Mouse (Mus musculus) cortical plate, adult 2 months (tissue): Measurements from ENCODE around the gene Fstl4. TPM values are rescaled to one million over a fixed set of nuclear protein-coding genes. Genes with fewer than 3 reads are reported as not detected.

Source experiments
- H3K27ac ChIP-seq: fragments of 200-500 bp; 2 replicates; pipeline ENCODE4 v1.5.1; 2012; ENCODE audit warnings: low read length, control low read depth, inconsistent platforms; ENCODE audit not compliant: insufficient read depth
- H3K4me1 ChIP-seq: fragments of 200-500 bp; 2 replicates; pipeline ENCODE4 v1.6.1; 2011; ENCODE audit warnings: low read length; ENCODE audit not compliant: control insufficient read depth, insufficient read depth
- H3K4me3 ChIP-seq: fragments of 200-500 bp; 2 replicates; pipeline ENCODE4 v1.5.1; 2011; ENCODE audit warnings: mild to moderate bottlenecking, low read length, control low read depth; ENCODE audit not compliant: insufficient read depth
- CTCF ChIP-seq: fragments of 200-500 bp; IDR thresholded peaks from 2 replicates; pipeline ENCODE4 v1.5.1; 2011; ENCODE audit warnings: mild to moderate bottlenecking, control low read depth, low read length; ENCODE audit not compliant: insufficient read depth; ENCODE audit errors: extremely low read depth
- POLR2A ChIP-seq: fragments of 200-500 bp; IDR thresholded peaks from 2 replicates; pipeline ENCODE4 v1.6.1; 2011; ENCODE audit warnings: mild to moderate bottlenecking, low read length, control low read depth; ENCODE audit not compliant: insufficient read depth; ENCODE audit errors: extremely low read depth
- polyA plus RNA-seq: library from polyadenylated mRNA; depleted of rRNA; stranded (reverse); fragments of >200 nt; gene quantifications from 2 replicates; pipeline ENCODE4 v1.2.3, GENCODE M21; 2012

Gene Fstl4
- polyA plus RNA-seq, 1 experiment: 10.1 TPM

GRCm38 (mm10) chr11:53139666-53140065 is 375.2 kb downstream of the Fstl4 start:
- TF ChIP-seq POLR2A: no peak
- TF ChIP-seq CTCF: no peak

GRCm38 (mm10) chr11:53140196-53140595 is 375.8 kb downstream of the Fstl4 start:
- Histone ChIP-seq H3K4me1 (peaks cover 2% of the 10 kb centered on the region; the same call in 1 of the 2 replicates), H3K4me3 (no peak overlapping the region), H3K27ac (no peak overlapping the region)
- TF ChIP-seq POLR2A: no peak
- TF ChIP-seq CTCF: no peak

More at GRCm38 (mm10) chr11:53139666-53140065, 375.2 kb downstream of the Fstl4 start:
- Histone ChIP-seq H3K4me3 (no peak overlapping the region), H3K4me1 (peaks cover 2% of the 10 kb centered on the region; the same call in 1 of the 2 replicates), H3K27ac (no peak overlapping the region)

- no peak overlapping the region for H3K27ac ChIP-seq
- H3K4me1 ChIP-seq: peaks cover 2% of the 10 kb centered on the region; the same call in 1 of the 2 replicates
- TF ChIP-seq POLR2A (no peak), CTCF (no peak)
- no peak overlapping the region for H3K4me3 ChIP-seq
Observed at GRCm38 (mm10) chr11:53140722-53141400, 376.4 kb downstream of the Fstl4 start.

- Histone ChIP-seq H3K4me1 (peaks cover 2% of the 10 kb centered on the region; the same call in 1 of the 2 replicates), H3K4me3 (no peak overlapping the region)
- no peak for TF ChIP-seq POLR2A
- no peak for TF ChIP-seq CTCF
Observed at GRCm38 (mm10) chr11:53143522-53143921, 379.1 kb downstream of the Fstl4 start.

GRCm38 (mm10) chr11:53144506-53144905 is 380.1 kb downstream of the Fstl4 start:
- no peak overlapping the region for H3K4me3 ChIP-seq
- TF ChIP-seq CTCF (no peak), POLR2A (no peak)
- H3K27ac ChIP-seq: no peak overlapping the region
- H3K4me1 ChIP-seq: peaks cover 2% of the 10 kb centered on the region; the same call in 1 of the 2 replicates

More at GRCm38 (mm10) chr11:53143522-53143921, 379.1 kb downstream of the Fstl4 start:
- no peak overlapping the region for H3K27ac ChIP-seq

- TF ChIP-seq POLR2A (no peak), CTCF (peak; percentile 46)
- H3K4me3 ChIP-seq: no peak overlapping the region
Observed at GRCm38 (mm10) chr11:53146290-53146689, 381.9 kb downstream of the Fstl4 start.

GRCm38 (mm10) chr11:53156463-53156862 is 392.0 kb downstream of the Fstl4 start:
- TF ChIP-seq POLR2A (no peak), CTCF (no peak)
- no peak overlapping the region for H3K27ac ChIP-seq

More at GRCm38 (mm10) chr11:53146290-53146689, 381.9 kb downstream of the Fstl4 start:
- H3K4me1 ChIP-seq: no peaks in the 10 kb centered on the region
- H3K27ac ChIP-seq: no peak overlapping the region

GRCm38 (mm10) chr11:53157621-53158259 is 393.3 kb downstream of the Fstl4 start:
- no peak overlapping the region for H3K4me3 ChIP-seq
- no peaks in the 10 kb centered on the region for H3K4me1 ChIP-seq
- no peak overlapping the region for H3K27ac ChIP-seq
- no peak for TF ChIP-seq POLR2A
- TF ChIP-seq CTCF: no peak

More at GRCm38 (mm10) chr11:53156463-53156862, 392.0 kb downstream of the Fstl4 start:
- no peak overlapping the region for H3K4me3 ChIP-seq
- no peaks in the 10 kb centered on the region for H3K4me1 ChIP-seq

- Histone ChIP-seq H3K27ac (no peak overlapping the region), H3K4me1 (no peaks in the 10 kb centered on the region), H3K4me3 (no peak overlapping the region)
- TF ChIP-seq CTCF: no peak
- no peak for TF ChIP-seq POLR2A
Observed at GRCm38 (mm10) chr11:53162385-53162784, 398.0 kb downstream of the Fstl4 start.
